Mouse (Mus musculus) cerebellum, adult (tissue): ENCODE measurements around the gene Nfat5.

ENCODE experiments used
- ATAC-seq: cut with Nextera tagmentation; 2 replicates; pipeline ENCODE4 v1.9.2; 2017; ENCODE audit warnings: mild to moderate bottlenecking, moderate library complexity, mixed read lengths; ENCODE audit not compliant: insufficient number of reproducible peaks, low FRiP score, low TSS enrichment

The Nfat5 gene

GRCm38 (mm10) chr8:107291171-107291601, 2.1 kb upstream of the Nfat5 start:
- no peak for ATAC-seq

DNA sequence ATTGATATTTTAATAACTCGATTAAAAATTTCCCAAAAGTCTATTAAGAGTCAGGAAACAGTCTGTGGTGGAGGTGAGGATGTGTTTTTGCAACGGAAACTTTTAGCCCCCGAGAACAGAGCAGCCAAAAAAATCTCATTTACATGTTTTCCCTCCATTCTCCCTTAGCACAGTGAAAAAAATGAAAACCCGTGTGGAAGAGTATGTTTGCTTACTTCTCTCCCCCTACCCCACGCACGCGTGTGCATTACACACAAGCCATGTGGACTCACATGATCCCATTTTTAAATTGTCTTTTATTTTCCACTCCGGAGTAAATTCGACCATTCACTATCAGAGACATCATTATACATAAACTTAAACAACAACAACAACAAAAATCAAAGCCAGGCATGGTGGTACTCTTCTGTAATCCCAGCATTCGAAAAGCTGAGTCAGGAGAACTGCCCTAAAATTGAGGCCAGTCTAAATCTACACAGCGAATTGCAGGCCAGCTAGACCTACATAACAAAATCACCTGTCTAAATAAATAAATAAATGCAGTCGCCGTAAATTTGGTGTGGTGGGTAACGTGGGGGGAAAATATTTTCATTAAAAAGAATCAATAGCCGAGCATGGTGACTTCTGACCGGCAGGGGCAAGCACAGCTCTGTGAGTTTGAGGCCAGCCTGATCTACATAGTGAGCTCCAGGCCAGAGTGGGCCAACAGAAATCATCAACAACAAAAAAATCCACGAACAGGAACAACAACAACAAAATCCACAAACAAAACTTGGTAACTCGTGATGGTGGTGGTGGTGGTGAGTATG, 947 bp upstream of the Nfat5 start:
- no peak for ATAC-seq

DNA sequence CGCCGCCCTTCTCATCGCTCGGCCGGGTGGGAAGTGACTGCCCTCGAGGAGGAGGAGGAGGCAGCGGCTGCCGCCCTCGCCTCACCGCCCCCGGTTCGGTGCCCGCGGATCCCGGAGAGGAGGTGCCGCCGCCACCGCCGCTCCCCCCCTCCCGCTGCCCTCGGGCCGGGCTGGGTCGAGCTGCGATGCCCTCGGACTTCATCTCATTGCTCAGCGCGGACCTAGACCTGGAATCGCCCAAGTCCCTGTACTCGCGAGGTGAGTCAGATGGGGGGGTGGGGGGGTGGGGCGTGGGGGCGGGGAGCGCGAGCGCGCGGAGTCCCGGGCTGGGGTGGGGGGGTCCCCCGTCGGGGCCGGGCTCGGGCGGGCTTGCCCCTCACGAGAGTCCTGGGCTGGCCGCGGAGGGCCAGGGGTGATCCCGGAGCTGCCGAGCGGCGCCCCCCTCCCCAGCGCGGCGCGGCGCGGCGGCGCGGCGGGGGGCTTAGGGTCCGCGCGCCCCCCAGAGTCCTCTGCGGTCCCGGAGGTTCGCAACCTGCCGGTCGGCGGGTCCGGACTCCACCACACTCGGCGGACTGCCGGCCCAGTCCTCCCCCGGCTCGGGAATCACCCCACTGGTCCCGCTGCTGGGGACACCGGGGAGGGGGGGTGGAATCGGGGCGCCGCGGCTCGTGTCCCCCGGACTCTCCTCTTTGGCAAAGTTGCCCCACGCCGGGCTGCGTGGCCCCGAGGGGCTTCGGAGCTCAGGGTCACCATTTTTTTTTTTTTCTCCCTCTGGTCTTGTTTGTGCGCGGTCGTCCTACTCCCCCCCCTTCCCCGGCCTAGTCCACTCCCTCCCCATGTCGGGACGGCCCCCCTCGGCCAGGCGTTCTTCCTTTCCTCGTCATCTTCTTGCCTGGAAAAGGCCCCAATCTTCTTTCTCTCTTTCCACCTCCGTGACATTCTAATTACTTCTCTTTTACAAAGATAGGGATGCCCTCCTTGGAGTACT, 665 bp downstream of the Nfat5 start:
- peak; percentile 45 for ATAC-seq

GRCm38 (mm10) chr8:107295450-107295849, 2.2 kb downstream of the Nfat5 start:
- no peak for ATAC-seq

DNA sequence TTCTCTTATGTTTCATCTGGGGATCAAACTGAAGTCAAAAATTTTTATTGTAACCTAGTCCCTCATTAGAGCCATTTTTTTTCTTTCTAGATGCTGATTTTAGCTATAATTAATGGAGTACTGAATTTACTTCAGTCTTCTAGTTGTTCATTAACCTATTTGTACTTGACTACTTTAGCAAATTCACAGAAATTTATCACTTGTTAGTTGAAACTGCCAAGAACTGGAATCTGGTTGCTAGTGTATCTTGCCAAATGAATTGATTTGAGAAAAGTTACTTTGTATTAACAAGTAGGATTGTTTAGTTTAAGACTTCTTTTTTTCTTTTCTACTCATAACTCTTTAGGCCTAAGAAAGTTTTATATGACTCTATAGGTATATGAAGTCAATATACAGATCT, 18.6 kb downstream of the Nfat5 start:
- no peak for ATAC-seq

DNA sequence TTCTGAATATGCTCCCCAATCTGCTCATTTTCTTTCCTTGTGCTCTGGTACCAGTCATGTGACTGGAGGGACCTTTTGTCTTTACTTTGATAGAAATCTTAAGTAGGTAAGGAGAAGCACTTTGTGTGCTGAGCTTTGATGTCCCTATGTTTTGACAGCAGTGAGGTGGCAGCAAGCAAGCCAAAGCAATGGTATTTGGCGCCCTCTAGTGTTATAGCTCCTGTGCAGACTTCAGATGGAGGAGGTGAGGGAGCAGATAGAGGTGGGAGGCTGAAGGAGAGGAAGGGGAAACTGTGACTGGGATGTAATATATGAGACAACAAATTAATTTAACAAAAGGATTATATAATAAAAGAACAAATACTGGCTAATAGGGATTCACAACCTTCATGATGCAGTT, 30.9 kb downstream of the Nfat5 start:
- ATAC-seq = peak; percentile 90

- no peak for ATAC-seq
Observed at GRCm38 (mm10) chr8:107329595-107329994, 36.3 kb downstream of the Nfat5 start.

DNA sequence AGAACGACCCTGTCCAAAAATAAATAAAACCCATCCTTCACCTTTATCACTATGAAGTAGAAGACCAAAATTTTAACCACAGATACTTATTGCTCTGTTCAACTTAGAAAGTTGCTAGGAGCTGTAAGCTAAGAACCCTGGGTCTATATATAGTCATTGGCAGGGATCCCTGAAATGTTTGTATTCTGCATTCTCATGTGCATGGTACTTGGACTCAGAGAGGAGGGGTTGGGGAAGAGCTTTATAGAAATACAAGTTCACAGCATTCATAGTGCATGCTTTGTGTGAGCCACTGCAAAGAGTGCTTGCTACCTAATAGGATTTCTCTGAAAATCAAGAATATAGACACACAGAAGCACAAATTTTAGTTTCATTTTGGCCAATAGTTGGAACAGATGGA, 43.2 kb downstream of the Nfat5 start:
- ATAC-seq = no peak

GRCm38 (mm10) chr8:107370311-107370710, 77.0 kb downstream of the Nfat5 start:
- ATAC-seq = no peak

DNA sequence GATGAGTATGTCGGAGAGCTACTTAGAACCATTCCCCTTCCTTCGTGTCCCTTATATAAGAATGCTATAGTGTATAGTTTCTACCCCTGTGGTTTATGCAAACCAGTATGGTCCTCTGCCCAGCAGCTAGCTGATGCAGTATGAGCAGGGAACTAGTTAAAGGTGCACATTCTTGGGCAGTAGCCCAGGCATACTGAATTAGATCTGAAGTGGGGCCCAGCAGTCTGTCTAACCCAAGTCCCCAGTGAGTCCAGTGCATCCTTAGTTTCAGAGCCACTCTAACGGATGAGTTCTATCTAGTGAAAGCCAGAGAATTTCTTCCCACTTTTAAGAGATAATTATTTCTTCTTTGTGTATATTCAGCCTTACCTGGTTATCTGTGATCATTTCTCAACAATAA, 84.1 kb downstream of the Nfat5 start:
- no peak for ATAC-seq

- ATAC-seq = no peak
Observed at GRCm38 (mm10) chr8:107380734-107381133, 87.5 kb downstream of the Nfat5 start.

GRCm38 (mm10) chr8:107381666-107382065, 88.4 kb downstream of the Nfat5 start:
- ATAC-seq = no peak

- ATAC-seq = no peak
Observed at GRCm38 (mm10) chr8:107382898-107383297, 89.6 kb downstream of the Nfat5 start.

DNA sequence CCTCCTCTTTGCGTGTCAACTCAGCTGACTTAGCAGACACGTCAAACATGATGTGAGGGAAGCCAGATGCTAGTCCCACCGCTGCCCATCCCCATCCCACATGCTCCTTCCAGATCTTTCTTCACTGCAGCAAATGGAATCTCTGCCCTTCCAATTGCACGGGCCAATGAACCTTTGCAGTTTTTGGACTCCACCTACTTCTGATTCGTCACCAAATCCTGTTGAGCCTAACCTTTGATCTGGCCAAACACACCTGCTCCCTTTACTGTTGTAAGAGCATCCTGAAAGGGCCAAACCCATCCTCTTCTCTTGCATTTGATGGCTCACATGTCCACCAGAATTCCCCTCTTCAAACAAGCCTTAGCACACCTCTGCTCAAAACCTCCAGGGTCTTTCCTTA, 91.4 kb downstream of the Nfat5 start:
- ATAC-seq = no peak

- ATAC-seq = no peak
Observed at GRCm38 (mm10) chr8:107385063-107385462, 91.8 kb downstream of the Nfat5 start.

DNA sequence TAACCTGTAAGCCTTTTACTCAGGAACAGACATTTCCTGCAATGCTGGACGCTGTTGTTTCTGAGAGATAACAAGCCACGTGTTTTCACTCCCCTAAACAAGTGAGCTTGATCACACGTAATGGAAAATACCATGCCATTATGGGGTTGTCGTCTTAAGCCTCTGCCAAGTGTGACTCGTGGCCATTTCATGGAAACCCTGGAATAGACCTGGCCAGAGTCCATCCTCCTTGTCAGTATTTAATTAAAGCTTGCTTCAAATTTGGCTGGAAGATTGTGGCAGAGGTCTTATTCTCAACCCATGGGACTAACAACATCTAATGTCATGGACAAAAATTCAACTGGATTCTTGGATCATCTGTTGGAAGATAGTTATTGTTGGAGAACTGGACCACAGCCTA, 92.9 kb downstream of the Nfat5 start:
- ATAC-seq = no peak

GRCm38 (mm10) chr8:107386642-107387041, 93.4 kb downstream of the Nfat5 start:
- 0 out of 2 replicates have a peak, but pooled peaks have one; percentile 61 for ATAC-seq

GRCm38 (mm10) chr8:107387861-107388260, 94.6 kb downstream of the Nfat5 start:
- ATAC-seq = no peak

- ATAC-seq = no peak
Observed at GRCm38 (mm10) chr8:107389557-107389956, 96.3 kb downstream of the Nfat5 start.

GRCm38 (mm10) chr8:107390476-107391135, 97.3 kb downstream of the Nfat5 start:
- ATAC-seq = no peak

- ATAC-seq = no peak
Observed at GRCm38 (mm10) chr8:107391136-107391516, 97.9 kb downstream of the Nfat5 start.
